Mouse (Mus musculus): ENCODE data around the gene Trim62.

The Trim62 gene

DNA sequence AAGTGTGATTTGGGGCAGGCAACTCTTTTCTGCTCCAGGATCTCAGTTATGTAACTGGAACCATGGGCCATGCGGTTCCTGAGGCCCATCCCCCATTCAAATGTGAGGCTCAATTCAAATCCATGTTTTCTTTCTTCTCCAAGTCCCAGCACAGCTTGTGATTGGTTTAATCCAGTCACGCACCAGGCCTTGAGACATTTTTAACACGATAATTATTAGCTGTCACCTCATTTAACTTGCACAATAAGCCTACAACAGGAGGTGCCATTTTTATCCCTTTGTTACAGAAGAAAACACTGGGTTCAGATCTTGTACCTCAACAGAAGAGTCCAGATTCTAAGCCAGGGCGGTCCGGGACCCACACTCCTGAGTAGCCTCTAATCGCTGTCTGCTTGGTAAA is 34.4 kb downstream of the Trim62 start:
- no peak for TF ChIP-seq GATA4 (IDR thresholded peaks at IDR 0.05; ENCODE audit: insufficient replicate concordance, low read length)

DNA sequence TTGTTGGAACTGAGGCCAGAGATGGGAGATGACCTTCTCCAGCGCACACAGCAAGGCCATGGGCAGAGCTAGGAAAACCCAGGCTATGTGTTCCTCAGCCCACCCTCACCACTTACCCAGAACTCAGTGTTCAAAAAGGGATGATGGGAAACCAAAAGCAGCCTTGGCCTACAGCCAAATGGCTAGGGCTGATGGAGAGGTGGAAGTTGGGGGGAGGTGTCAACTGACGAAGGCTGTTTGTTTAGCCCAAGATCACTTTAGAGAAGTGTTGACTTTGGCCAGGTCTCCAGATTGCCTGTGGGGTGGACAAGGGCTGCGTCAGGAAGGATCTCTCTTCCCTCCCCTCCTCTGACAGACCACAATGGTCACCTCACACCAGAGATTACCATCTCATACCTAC is 34.8 kb downstream of the Trim62 start:
- no peak for TF ChIP-seq GATA4 (IDR thresholded peaks at IDR 0.05; ENCODE audit: insufficient replicate concordance, low read length)

DNA sequence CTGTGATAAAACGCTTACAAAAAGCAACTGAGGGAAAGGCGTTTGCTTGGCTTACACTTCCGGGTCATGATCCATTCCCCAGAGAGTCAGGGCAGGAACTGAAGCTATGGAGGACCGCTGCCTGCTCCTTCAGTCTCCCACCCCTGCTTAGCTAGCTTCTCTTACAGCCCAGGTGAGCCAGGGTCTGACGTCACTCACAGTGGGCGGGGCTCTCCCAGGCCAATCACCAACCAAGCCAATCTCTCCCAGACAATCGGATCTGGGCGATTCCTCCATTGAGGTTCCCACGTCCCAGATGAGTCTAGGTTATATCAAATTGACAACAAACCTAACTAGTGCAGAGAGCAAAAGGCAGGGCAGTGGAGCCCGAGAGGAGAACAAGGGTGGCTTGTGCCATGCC is 35.7 kb downstream of the Trim62 start:
- TF ChIP-seq GATA4 (IDR thresholded peaks at IDR 0.05; ENCODE audit: insufficient replicate concordance, low read length), result no peak

DNA sequence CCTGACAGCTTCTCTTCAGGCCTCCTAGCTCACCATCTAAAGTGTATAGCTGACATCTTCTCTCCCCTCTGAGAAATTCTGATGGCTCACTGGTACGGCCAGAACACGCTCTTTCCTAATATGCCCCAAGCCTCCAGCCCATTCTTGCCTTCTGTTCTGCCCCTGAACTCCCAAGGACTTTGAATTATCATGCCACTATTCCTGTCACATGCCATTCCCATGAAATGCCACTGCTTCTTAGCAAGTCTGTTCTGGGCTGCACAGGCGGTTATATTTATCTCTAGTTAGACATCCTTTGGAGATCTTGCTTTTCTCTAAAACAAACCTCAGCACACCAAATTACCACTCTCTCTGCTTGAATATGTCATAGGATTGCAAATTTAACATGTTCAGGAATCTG is 40.2 kb downstream of the Trim62 start:
- TF ChIP-seq GATA4 (IDR thresholded peaks at IDR 0.05; ENCODE audit: insufficient replicate concordance, low read length), result no peak

- no peak for TF ChIP-seq GATA4 (IDR thresholded peaks at IDR 0.05; ENCODE audit: insufficient replicate concordance, low read length)
Measured at GRCm38 (mm10) chr4:128924841-128925606, 41.6 kb downstream of the Trim62 start.

DNA sequence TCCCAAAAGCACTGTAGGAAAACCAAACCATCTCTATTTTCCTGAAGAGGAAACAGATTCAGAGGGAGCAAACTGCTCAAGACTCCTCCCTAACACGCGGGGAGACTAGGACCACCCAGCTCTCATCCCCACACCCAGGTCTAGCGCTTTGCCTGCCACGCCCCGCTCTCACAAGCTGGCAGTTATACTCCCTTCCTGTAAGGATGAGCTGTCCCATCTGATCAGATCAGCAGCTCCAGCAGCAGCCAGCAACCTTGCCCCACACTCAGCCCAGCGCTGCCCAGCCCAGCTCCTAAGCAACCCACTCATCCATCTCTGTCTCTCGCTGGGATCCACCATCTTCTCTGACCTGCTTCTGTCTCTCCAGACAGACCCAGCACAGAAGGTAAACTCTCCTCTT is 49.4 kb downstream of the Trim62 start:
- no peak for TF ChIP-seq GATA4 (IDR thresholded peaks at IDR 0.05; ENCODE audit: insufficient replicate concordance, low read length)

DNA sequence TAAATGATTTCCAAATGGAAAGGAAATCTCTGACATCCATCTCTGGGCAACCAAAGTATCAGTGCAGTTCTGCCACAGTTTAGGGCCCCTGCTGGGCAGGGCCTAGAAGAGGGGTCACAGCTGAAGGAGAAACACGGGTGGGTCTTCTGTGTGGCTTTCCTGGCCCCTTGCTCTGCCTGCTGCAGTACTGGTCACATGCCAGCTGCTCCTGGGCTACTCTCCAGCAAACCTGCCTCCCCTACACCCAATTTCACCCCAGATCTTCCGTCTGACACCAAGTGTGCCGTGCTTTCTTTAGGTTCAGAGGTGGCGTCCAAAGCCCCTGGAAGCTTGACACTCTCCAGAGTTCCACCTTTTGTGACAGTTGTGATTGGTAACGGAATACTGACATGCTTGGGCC is 52.2 kb downstream of the Trim62 start:
- no peak for TF ChIP-seq GATA4 (IDR thresholded peaks at IDR 0.05; ENCODE audit: insufficient replicate concordance, low read length)

- no peak for TF ChIP-seq GATA4 (IDR thresholded peaks at IDR 0.05; ENCODE audit: insufficient replicate concordance, low read length)
Measured at GRCm38 (mm10) chr4:128942346-128942745, 59.0 kb downstream of the Trim62 start.

GRCm38 (mm10) chr4:128946736-128947135 is 63.4 kb downstream of the Trim62 start:
- peak; percentile 19; the same call in 1 of the 2 replicates for TF ChIP-seq GATA4 (IDR thresholded peaks at IDR 0.05; ENCODE audit: insufficient replicate concordance, low read length)

DNA sequence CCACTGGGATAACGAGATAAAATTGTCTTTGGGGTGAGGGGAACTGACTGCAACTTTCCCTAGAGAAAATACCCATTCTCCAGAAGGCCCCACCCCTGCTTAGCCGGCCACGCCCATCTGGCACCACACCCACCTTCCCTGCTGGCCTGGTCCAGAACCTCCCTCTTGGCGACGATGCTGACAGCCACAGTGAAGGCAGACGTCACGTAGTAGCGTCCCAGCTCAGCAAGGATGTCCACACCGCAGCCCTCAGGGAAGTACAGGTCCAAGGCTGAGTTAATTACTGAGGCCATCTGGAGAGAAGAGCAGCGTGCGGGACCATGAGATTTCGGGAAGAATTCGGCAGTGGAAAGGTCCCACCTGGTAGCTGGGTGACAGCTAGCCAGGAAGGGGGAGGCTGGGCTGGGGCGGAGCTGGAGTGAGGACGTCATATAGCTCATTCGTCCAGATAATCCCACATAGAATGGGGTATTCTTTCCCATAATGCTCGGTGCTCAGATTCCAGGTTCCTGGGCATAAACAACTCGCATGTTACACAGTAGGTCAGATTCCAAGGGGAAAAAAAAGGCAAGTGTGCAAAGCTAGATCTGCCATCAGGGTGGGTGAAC is 64.0 kb downstream of the Trim62 start:
- no peak for TF ChIP-seq GATA4 (IDR thresholded peaks at IDR 0.05; ENCODE audit: insufficient replicate concordance, low read length)

DNA sequence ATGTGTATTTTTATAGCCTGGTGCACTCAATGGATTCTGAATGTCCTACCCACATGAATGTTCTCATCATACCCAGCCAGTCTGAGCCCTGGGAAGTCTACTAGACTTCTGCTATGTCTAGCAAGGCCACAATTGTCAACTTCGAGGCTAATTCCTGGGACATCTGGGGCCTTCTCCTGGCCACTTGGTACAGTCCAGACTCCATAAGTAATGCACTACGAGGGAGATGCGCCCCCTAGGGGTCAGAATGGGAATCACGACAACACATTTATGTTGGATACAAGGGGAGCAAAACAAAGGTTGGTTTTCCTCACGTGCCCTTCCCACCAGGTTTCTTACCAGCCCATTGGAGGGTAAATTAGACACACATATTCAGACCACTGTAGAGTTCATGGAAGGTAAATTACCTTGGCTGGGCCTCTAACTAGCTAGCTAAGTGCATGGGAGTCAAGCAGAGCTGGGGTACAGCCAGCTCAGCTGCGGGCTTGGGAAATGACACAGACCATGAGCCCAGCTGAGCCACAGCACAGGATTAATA is 64.8 kb downstream of the Trim62 start:
- no peak for TF ChIP-seq GATA4 (IDR thresholded peaks at IDR 0.05; ENCODE audit: insufficient replicate concordance, low read length)

GRCm38 (mm10) chr4:128949470-128950005 is 66.2 kb downstream of the Trim62 start:
- no peak for TF ChIP-seq GATA4 (IDR thresholded peaks at IDR 0.05; ENCODE audit: insufficient replicate concordance, low read length)

- TF ChIP-seq GATA4 (IDR thresholded peaks at IDR 0.05; ENCODE audit: insufficient replicate concordance, low read length), result no peak
Measured at GRCm38 (mm10) chr4:128950461-128950860, 67.1 kb downstream of the Trim62 start.

DNA sequence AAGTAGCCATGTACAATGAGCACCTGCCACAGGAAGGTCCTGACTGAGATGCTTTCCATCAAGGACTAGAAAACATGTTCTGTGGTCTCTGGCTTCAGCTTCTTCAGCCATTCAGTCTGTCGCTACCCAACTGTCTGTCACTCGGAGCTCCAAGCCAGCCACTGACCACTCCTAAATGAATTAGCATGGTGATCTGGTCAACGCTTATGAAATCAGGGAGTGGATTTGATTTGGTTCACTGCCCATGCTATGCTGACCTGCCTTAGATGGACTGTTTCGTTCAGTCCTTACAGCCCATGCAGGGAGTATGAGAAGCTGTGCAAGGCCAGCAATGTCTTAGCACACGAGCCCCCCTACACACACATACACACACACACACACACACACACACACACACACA is 70.5 kb downstream of the Trim62 start:
- no peak for TF ChIP-seq GATA4 (IDR thresholded peaks at IDR 0.05; ENCODE audit: insufficient replicate concordance, low read length)

DNA sequence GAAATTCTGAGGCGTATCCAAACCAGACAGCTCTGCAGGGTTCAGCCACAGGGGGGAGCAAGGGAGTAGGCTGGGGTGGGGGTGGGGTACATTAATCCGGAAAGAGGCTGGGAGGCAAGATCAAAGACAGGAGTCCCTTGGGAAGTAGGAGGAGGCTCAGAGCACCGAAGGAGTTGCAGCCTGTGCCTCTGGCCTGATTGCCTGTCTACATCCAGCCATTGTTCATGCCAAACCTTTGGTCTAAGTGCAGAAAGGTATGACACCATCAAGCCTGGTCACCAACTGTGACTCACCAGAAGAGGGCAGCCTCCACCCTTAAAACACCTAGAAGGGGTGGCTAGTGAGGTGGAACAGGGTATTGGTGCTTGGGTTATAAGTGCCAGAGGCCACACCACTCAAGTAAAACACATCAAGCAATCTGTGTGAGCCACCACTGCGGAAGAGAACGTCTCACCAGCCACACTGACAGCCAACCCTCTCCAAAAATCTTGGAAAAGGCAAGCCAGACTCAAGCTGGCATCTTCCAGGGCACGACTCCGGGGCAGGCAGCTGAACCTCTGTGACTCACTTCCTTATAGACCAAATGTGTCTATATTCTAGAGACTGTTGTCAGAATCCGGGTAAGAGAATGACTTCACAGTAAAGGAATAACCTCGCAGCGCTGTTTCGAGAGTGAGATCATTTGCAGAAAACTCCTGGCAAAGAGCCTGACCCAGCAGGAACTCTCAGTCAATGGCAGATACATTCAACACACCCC is 74.0 kb downstream of the Trim62 start:
- no peak for TF ChIP-seq GATA4 (IDR thresholded peaks at IDR 0.05; ENCODE audit: insufficient replicate concordance, low read length)
